Mouse (Mus musculus) ES-Bruce4 (cell line): ENCODE data around the gene Tmem56.

ENCODE experiments used
- CTCF ChIP-seq: IDR thresholded peaks from one replicate; pipeline ENCODE4 v1.8.1; 2011; ENCODE audit warnings: low read depth, low read length
- EP300 ChIP-seq: IDR thresholded peaks from 2 replicates; pipeline ENCODE4 v1.6.1; 2011; ENCODE audit warnings: low read depth, low read length; ENCODE audit not compliant: insufficient read depth
- POLR2A ChIP-seq: IDR thresholded peaks from one replicate; pipeline ENCODE4 v1.8.1; 2011; ENCODE audit warnings: low read length; ENCODE audit not compliant: insufficient read depth

DNA sequence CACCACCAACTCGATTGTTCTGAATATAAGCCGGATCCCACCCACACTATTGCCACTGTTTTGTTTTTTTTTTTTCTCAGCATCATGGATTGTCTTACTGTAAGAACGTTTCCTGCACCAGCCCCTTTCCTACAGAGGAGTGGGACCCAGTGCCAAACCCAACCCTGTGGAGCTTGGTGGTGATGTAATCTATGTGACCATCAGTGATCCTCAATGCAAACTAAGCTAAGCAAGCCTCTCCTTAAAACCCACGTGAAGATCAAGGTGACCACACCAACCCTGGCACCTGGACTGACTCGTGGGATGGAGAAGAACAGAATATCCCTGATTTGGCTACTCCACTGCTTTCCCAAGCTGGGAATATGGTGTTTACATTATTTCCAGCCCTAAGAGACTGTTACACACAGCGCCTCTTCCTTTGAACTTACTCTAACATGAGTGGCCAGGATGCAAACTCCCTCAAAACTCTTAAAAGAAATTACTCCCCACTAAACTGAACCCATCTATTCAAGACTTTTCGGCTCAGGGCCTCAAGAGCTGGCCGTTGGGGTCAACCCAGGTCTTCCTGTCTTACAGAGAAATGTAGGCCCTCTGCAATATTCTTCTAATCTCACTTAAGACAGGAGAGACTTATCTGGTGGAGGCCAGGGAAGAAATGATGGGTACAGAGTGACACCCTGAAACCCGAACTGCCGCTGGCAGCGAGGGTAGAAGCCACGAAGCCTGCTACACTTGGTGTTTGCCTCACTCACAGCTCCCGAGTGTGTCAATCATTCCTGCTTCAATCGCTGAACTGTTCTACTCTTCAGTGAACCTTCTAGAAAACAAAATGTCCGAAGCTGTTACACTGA lies 113.6 kb downstream of the Tmem56 start:
- TF ChIP-seq CTCF, result no peak
- TF ChIP-seq EP300, result no peak
- no peak for TF ChIP-seq POLR2A
